ENCODE assay signal across 12 mouse cellular contexts in the genomic region with DNA sequence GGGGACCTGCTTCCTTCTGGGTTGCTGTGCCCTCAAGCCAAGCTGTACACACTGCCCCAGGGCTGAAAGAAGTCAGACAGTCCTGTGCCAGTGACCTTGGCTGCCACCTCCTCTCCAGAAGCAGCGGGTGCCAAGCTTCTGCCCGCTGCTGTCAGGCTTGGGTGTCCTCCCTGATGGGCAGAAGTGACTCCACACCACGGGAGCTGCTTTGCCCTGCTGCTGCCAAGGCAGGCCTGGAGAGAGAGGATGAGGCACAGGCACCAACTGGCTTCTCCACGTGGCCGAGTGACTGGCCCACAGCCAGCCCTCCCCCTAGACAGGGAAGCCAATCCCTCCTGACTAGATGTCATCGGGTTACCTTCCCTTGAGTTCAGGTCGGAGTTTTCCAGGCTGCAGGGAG.
DNase-seq lines count a peak whose midpoint lies in the region; ATAC-seq and TF ChIP-seq lines count a peak whose summit lies in the region.
"Had no signal": no experiment of that assay in that cellular context is flagged by ENCODE, and none has a peak within 500 bp of the region (broad histone marks: within the 10 kb centered on the region; RNA-seq: fewer than 3 reads in every experiment).

No protein-coding gene starts in this region.

- no peak for TF ChIP-seq CTCF in brain, embryonic 14.5 days (IDR thresholded peaks at IDR 0.05; ENCODE audit: borderline replicate concordance, extremely low read depth, insufficient read depth, insufficient read length)
- TF ChIP-seq CTCF in lung, postnatal 0 days (IDR thresholded peaks at IDR 0.05): no peak

- 30% methylated on average over 7 of the region's 7 CpGs for WGBS in lung, postnatal 0 days

- no peak overlapping the region for H3K4me2 ChIP-seq in lung, postnatal 0 days (replicated peaks; ENCODE audit: low read depth, low read length)
- H3K4me2 ChIP-seq: embryonic facial prominence, embryonic 12.5 days; neural tube, embryonic 12.5 days had no signal

- no peak for ATAC-seq in lung, postnatal 0 days

- no peak overlapping the region for H3K4me3 ChIP-seq in lung, postnatal 0 days (ENCODE audit: low read depth, low read length)
- H3K4me3 ChIP-seq: embryonic facial prominence, embryonic 12.5 days; neural tube, embryonic 12.5 days had no signal

- H3K27me3 ChIP-seq in lung, postnatal 0 days (replicated peaks; ENCODE audit: insufficient read depth, low read length): no peaks in the 10 kb centered on the region
- H3K27me3 ChIP-seq: embryonic facial prominence, embryonic 12.5 days; neural tube, embryonic 12.5 days had no signal

- H3K27ac ChIP-seq in lung, postnatal 0 days (ENCODE audit: low read length): no peak overlapping the region
- H3K27ac ChIP-seq: embryonic facial prominence, embryonic 12.5 days; liver, embryonic 14.5 days; neural tube, embryonic 12.5 days had no signal

- no peaks in the 10 kb centered on the region for H3K36me3 ChIP-seq in lung, postnatal 0 days (ENCODE audit: insufficient read depth, low read length)
- H3K36me3 ChIP-seq: embryonic facial prominence, embryonic 12.5 days; neural tube, embryonic 12.5 days had no signal

- TF ChIP-seq POLR2A in brain, embryonic 14.5 days (IDR thresholded peaks at IDR 0.05; ENCODE audit: borderline replicate concordance, extremely low read depth, insufficient read depth, insufficient read length, poor library complexity, severe bottlenecking): no peak

- no peaks in the 10 kb centered on the region for H3K9me3 ChIP-seq in lung, postnatal 0 days (ENCODE audit: low read length)
- H3K9me3 ChIP-seq: embryonic facial prominence, embryonic 12.5 days; neural tube, embryonic 12.5 days had no signal

- peak; percentile 74 for DNase-seq in ovary, postnatal 36 days (ENCODE audit: low spot score)
- no peak for DNase-seq in ovary, postnatal 14 days (ENCODE audit: low spot score)
- DNase-seq in brain, embryonic 14.5 days (ENCODE audit: low read depth): peak; percentile 27
- peak; percentile 94 for DNase-seq in gastrocnemius, adult 18-20 months (ENCODE audit: low spot score)
- peak; percentile 84 for DNase-seq in heart, postnatal 4 days
- DNase-seq in layer of hippocampus, adult 11-12 months (ENCODE audit: low spot score): no peak
- no peak for DNase-seq in lung, postnatal 0 days (ENCODE audit: low spot score)
- DNase-seq in kidney, adult 18-20 months: no peak
- DNase-seq: kidney, adult 2 months had no signal

- H3K4me1 ChIP-seq in lung, postnatal 0 days (ENCODE audit: insufficient read depth, low read depth, low read length): no peaks in the 10 kb centered on the region; the same call in 1 of the 2 replicates

- H3K9ac ChIP-seq in lung, postnatal 0 days (replicated peaks; ENCODE audit: low read depth): no peak overlapping the region
- H3K9ac ChIP-seq: embryonic facial prominence, embryonic 12.5 days; liver, embryonic 14.5 days; neural tube, embryonic 12.5 days had no signal

- no peak for TF ChIP-seq EP300 in lung, postnatal 0 days (IDR thresholded peaks at IDR 0.05)

Comparison
In these comparisons a context has a peak if more than half of its experiments do, and no peak if none do; other contexts are left out.
1. DNase-seq: peak in ovary, postnatal 36 days (single experiment), brain, embryonic 14.5 days (single experiment), gastrocnemius, adult 18-20 months (single experiment) and heart, postnatal 4 days (single experiment); none in ovary, postnatal 14 days (single experiment), layer of hippocampus, adult 11-12 months (single experiment), lung, postnatal 0 days (single experiment) and kidney, adult 18-20 months (single experiment).